Mouse (Mus musculus) layer of hippocampus, adult 2 months (tissue): ENCODE data around the gene Olfr212. TPM values are rescaled to one million over a fixed set of nuclear protein-coding genes. Genes with fewer than 3 reads are reported as not detected.

Experiments
- DNase-seq, 2 experiments: peaks; one replicate each; pipeline ENCODE4 v3.0.0; 2022; ENCODE audit warnings: low spot score in 2 of 2
- H3K27ac ChIP-seq: fragments of 200-600 bp; 2 replicates; pipeline ENCODE4 v1.8.1; 2022
- H3K4me3 ChIP-seq: fragments of 200-600 bp; 2 replicates; pipeline ENCODE4 v1.8.1; 2022; ENCODE audit warnings: mild to moderate bottlenecking
- CTCF ChIP-seq: fragments of 200-600 bp; conservative IDR thresholded peaks from 2 replicates; pipeline ENCODE4 v1.8.1; 2022; ENCODE audit warnings: antibody characterized with exemption, mild to moderate bottlenecking, moderate library complexity
- total RNA-seq, 2 experiments: library from RNA; stranded (reverse); gene quantifications; 2 replicates each; pipeline ENCODE4 v1.2.3; 2021

Gene Olfr212
- total RNA-seq, 2 experiments from 2014 or later = not detected

- TF ChIP-seq CTCF = no peak
Observed at GRCm38 (mm10) chr6:116553935-116554334, 47.6 kb downstream of the Olfr212 start, which contains the start of gene Olfr214. Olfr214 (plus strand) TSS chr6:116554235.

GRCm38 (mm10) chr6:116554952-116555351, 48.6 kb downstream of the Olfr212 start:
- no peak overlapping the region for H3K27ac ChIP-seq
- H3K4me3 ChIP-seq = no peak overlapping the region
- no peak for DNase-seq
- TF ChIP-seq CTCF = no peak

More at GRCm38 (mm10) chr6:116553935-116554334, 47.6 kb downstream of the Olfr212 start, which contains the start of gene Olfr214:
- Histone ChIP-seq H3K27ac (no peak within 1 kb of the TSS), H3K4me3 (no peak within 1 kb of the TSS)
- DNase-seq = no peak

Other genes with a start within 250 kb of the Olfr212 start
- gene Zfand4, start 242.3 kb upstream of the Olfr212 start, total RNA-seq = 1 to 10 TPM; 8.0 to 8.1 TPM
- gene March8, start 168.5 kb upstream of the Olfr212 start, total RNA-seq = 10 to 100 TPM; 46.7 to 48.6 TPM
- 1 to 10 TPM in 1 of 2 experiments, under 1 TPM in 1; 0.77 to 1.0 TPM for gene Alox5, start 45.3 kb upstream of the Olfr212 start, total RNA-seq
- not detected for gene Olfr211, start 17.4 kb upstream of the Olfr212 start, total RNA-seq
- not detected for gene Olfr213, start 31.9 kb downstream of the Olfr212 start, total RNA-seq
- gene Gm5580, start 44.6 kb downstream of the Olfr212 start, total RNA-seq = 1 to 10 TPM; 1.5 to 2.4 TPM
- gene Olfr214, start 47.7 kb downstream of the Olfr212 start, total RNA-seq = not detected
- not detected for gene Olfr215, start 77.7 kb downstream of the Olfr212 start, total RNA-seq
- gene Zfp422, start 122.5 kb downstream of the Olfr212 start, total RNA-seq = 10 to 100 TPM; 21.2 to 22.1 TPM
- 1 to 10 TPM in 1 of 2 experiments, under 1 TPM in 1; 0.54 to 1.4 TPM for gene Depp1, start 144.1 kb downstream of the Olfr212 start, total RNA-seq
- 1 to 10 TPM; 3.8 to 6.0 TPM for gene Rassf4, start 167.4 kb downstream of the Olfr212 start, total RNA-seq
- under 1 TPM; 0.59 to 0.82 TPM for gene Tmem72, start 210.4 kb downstream of the Olfr212 start, total RNA-seq